Mouse (Mus musculus): ENCODE results near the gene Olfr463.
"Not testable (repeated sequence)": the region's sequence is repeated elsewhere in the genome, so short reads cannot be mapped to it uniquely, and the experiment has no call there.

Gene Olfr463

GRCm38 (mm10) chr11:87897287-87897686 lies at the start of gene Olfr463:
Gene Olfr463, minus strand, starts transcription at chr11:87897387.
- in situ Hi-C loops (cut with MboI, MseI), result no loop called here

- in situ Hi-C loops (cut with MboI, MseI), result no loop called here
Observed at GRCm38 (mm10) chr11:87935467-87935866, 38.3 kb upstream of the Olfr463 start.

GRCm38 (mm10) chr11:87933731-87934130 lies 36.5 kb upstream of the Olfr463 start:
- in situ Hi-C loops (cut with MboI, MseI), result no loop called here

DNA sequence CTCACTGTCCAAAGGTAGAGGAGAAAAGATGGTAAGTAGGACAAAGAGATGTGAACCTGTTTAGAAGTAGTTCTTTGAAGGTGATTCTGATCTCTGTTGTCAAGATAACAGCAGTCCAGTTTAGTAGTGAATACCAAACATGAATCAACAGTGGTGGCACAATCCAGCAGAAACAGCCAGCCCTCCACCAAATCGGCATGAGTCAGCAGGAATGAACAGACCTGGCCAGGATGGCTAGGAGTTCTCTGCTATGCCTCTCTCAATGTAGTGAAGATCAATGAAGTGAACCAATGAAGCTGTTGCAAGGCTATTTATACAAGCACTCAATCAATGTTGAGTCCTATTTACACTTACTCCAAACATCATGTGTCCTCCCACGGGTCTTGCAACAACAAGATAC lies 33.2 kb upstream of the Olfr463 start:
- in situ Hi-C loops (cut with MboI, MseI), result no loop called here

DNA sequence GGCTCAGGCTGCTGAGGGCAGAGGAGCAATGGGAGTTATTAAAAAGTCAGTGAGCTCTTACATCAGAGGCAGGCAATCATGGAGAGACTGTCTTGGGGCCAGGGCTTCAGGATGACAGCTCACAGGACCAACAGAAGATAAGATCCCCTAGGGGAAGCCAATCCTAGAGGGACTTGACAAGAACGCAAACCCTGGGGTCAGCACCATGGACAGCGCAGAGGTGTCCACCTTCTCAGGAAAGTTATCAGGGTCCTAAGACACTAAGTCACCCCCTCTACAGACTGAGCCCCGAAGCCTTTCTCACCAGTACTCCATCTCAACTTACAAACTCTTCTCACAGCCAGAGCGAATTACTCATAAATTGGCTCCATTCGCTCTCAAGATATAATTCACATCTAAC lies 23.8 kb upstream of the Olfr463 start, which contains the start of gene Olfr464:
Olfr464 (minus strand) TSS at position 2 of the 400 bp plus-strand sequence.
- in situ Hi-C loops (cut with MboI, MseI), result no loop called here

DNA sequence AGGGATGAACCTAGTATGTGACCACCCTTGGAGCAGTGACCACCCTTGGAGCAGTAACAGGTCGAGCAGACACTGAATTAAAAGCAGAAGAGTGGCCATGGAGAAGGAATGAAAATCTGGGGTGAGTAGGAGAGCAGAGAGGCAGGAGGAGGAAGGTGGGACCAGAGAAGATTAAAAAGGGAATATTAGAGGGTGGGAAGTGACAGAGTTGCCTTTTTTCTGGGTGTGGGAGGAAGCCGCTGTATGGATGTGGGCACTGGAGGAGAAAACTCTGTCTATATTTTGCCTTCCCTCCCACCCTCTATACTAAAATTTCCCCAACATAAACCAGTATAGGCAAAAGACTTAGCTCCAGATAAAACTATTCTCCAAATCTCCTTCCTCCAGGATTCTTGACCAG lies 23.1 kb upstream of the Olfr463 start:
- in situ Hi-C loops (cut with MboI, MseI), result no loop called here

DNA sequence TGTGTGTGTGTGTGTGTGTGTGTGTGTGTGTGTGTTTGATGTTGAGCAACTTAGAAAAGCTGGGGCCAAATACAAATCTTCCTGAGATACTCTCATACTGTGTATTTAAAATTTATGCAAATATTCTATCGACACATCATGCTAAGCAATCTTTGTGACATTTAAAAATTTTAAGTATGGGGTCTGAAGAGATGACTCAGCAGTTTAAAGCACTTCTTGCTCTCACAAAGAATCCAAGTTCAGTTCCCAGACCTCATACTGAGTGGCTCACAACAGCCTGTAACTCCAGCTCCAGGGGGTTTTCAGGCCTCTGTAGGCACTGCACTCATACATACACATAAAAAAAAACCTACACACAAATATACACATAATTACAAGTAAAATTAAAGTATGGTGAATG lies 18.8 kb upstream of the Olfr463 start:
- in situ Hi-C loops (cut with MboI, MseI), result no loop called here

- in situ Hi-C loops (cut with MboI, MseI), result loop anchor here (10.0 kb wide), 1 partner anchor 1810 kb away; no protein-coding TSS in a partner anchor
Observed at GRCm38 (mm10) chr11:87904331-87904730, 7.1 kb upstream of the Olfr463 start.

- in situ Hi-C loops (cut with MboI, MseI), result no loop called here
Observed at GRCm38 (mm10) chr11:87892168-87892567, 5.0 kb downstream of the Olfr463 start, which contains the start of gene Olfr462. Gene Olfr462, minus strand, starts transcription at chr11:87892268.

- in situ Hi-C loops (cut with MboI, MseI), result no loop called here
Observed at GRCm38 (mm10) chr11:87884856-87885255, 12.3 kb downstream of the Olfr463 start.

GRCm38 (mm10) chr11:87883493-87883892 lies 13.7 kb downstream of the Olfr463 start:
- in situ Hi-C loops (cut with MboI, MseI), result no loop called here

GRCm38 (mm10) chr11:87881714-87882113 lies 15.5 kb downstream of the Olfr463 start:
- in situ Hi-C loops (cut with MboI, MseI), result no loop called here

GRCm38 (mm10) chr11:87879826-87880225 lies 17.4 kb downstream of the Olfr463 start:
- in situ Hi-C loops (cut with MboI, MseI), result no loop called here

- in situ Hi-C loops (cut with MboI, MseI), result no loop called here
Observed at GRCm38 (mm10) chr11:87875436-87875835, 21.8 kb downstream of the Olfr463 start, which contains the start of gene Epx. Gene Epx, minus strand, starts transcription at chr11:87875536.

GRCm38 (mm10) chr11:87871766-87872165 lies 25.4 kb downstream of the Olfr463 start:
- in situ Hi-C loops (cut with MboI, MseI), result no loop called here

DNA sequence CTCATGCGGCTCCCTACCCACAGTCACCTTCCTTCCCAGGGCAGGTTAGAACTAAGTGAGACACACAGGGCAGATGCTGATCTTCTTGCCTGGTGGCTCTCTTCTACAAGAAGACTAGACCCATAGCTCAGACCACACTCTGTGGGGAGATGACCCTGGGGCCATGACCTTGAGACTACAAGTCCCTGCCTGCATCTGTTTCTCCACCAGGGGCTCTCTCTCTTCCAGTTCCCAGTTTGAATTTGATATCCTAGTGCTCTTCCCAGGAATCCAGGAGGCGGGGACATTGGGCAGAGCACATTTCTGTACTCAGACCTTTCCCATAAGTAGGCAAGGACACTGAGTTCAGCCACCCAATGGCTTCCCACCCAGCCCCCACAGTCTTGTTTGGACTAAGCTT lies 27.1 kb downstream of the Olfr463 start:
- in situ Hi-C loops (cut with MboI, MseI), result no loop called here

DNA sequence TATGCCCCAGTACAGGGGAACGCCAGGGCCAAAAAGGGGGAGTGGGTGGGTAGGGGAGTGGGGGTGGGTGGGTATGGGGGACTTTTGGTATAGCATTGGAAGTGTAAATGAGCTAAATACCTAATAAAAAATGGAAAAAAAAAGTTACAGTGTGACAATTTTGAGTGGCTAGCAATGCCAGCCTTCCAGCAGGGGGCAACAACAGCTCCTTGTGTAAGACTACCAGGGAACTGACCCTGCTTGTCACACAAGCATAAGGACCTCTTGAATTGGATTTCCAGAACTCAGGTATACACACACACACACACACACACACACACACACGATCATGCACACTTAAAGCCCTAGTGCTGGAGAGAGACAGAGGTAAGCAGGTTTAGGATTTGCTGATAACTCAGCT lies 30.3 kb downstream of the Olfr463 start:
- in situ Hi-C loops (cut with MboI, MseI), result not testable (repeated sequence)

DNA sequence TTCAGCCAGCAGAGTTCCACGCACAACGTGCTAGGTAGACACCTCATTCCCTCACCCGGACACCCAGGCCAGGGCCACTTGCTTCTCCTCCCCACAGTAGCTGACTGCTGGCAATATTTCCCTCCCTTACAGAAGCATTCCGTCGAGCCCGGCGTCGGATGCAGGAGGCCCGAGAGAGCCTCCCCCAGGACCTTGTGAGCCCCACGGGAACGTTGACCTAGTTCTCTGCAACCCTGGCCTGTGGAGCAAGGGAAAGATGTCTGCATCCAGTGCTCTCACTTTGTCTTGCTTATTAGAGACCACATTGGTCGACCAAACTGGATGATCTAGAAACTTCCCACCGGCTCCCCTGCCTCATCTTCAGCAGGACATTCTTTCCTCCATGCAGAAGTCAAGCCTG lies 34.4 kb downstream of the Olfr463 start:
- in situ Hi-C loops (cut with MboI, MseI), result no loop called here

GRCm38 (mm10) chr11:87860426-87860825 lies 36.8 kb downstream of the Olfr463 start:
- in situ Hi-C loops (cut with MboI, MseI), result no loop called here

GRCm38 (mm10) chr11:87859273-87859672 lies 37.9 kb downstream of the Olfr463 start:
- in situ Hi-C loops (cut with MboI, MseI), result no loop called here

DNA sequence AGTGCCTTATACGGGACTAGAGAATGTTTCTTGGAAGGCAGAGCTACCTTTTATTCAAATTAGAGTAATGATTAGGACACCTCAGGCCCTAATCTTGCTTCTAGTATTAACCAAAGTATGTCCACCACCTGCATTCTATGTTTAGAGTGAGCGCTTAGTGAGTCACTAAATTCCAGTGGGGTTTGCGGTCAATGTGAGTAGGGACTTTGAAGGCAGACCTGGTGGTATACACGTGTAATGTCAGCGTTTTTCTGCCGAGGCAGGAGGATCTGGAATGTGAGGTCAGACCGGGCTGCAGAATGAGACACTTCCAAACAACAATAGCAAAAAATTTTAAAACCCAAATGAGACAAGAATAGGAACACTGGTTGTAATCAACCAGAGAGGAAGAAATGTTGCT lies 42.6 kb downstream of the Olfr463 start:
- in situ Hi-C loops (cut with MboI, MseI), result no loop called here

GRCm38 (mm10) chr11:87853597-87853954 lies 43.6 kb downstream of the Olfr463 start:
- in situ Hi-C loops (cut with MboI, MseI), result no loop called here

DNA sequence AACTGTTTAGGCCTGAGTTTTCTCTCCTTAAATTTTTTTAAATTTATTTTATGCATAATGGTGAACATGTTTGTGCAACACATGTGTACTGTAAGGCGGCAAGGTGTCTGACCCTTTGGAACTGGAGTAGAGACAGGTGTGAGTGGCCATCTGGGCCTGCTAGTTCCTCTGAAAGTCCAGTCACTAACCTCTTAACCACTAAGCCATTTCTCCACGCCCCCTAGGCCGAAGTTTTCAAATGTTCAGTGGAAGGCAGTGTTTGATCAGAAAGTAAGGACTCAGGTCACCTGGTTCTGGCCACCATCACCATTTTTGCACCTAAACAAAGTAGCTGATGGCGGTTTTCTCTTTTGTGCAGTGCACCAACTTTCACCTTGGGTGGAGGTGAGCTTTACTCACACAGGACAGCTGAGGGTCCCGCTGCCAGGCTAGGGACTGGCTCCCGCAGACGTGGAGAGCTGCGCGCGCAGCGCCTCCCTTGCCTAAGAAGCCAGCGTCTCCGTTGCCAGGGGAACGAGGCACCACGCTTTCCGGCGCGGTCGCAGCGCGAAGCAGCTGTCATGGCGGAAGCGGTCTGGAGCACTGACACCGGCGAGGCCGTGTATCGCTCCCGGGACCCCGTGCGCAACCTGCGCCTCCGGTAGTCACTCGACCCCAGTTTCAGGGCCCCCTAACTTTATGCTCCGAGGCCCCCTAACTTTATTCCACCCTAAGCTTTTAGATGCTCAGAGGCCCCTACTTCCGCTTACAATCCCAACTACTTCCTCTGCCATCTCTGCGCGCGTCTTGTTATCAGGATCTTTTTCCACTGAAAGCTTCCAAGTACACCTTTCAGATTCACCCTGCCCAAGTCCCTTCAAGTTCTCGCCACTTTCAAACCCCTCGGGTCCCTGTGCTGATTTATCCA lies 44.2 kb downstream of the Olfr463 start, which contains the start of gene Mks1:
Mks1 (plus strand) TSS at position 526 of the 907 bp plus-strand sequence.
- in situ Hi-C loops (cut with MboI, MseI), result no loop called here
